Mouse (Mus musculus) heart, postnatal 0 days (tissue): Measurements from ENCODE around the gene Gm10518. TPM values are rescaled to one million over a fixed set of nuclear protein-coding genes. Genes with fewer than 3 reads are reported as not detected.

ENCODE experiments used
- ATAC-seq: fragments of 200-750 bp; cut with Nextera tagmentation; 2 replicates; pipeline ENCODE4 v1.8.0; 2017; ENCODE audit warnings: low read depth, moderate number of reproducible peaks, moderate library complexity; ENCODE audit not compliant: insufficient read depth
- DNase-seq: peaks from one replicate; pipeline ENCODE4 v3.0.0-alpha.2; 2016; ENCODE audit warnings: low spot score
- H3K27ac ChIP-seq: fragments of 300-500 bp; sonication (generic); 2 replicates; pipeline ENCODE4 v1.5.1; 2014; ENCODE audit warnings: low read depth, mild to moderate bottlenecking
- H3K27me3 ChIP-seq: fragments of 300-500 bp; sonication (generic); 2 replicates; pipeline ENCODE4 v1.6.1; 2014; ENCODE audit warnings: low read length, mixed read lengths; ENCODE audit not compliant: control insufficient read depth, insufficient read depth
- H3K36me3 ChIP-seq: fragments of 300-500 bp; sonication (generic); replicated peaks from 2 replicates; pipeline ENCODE4 v1.6.1; 2014; ENCODE audit warnings: low read length, mixed read lengths; ENCODE audit not compliant: control insufficient read depth, insufficient read depth
- H3K4me1 ChIP-seq: fragments of 300-500 bp; sonication (generic); 2 replicates; pipeline ENCODE4 v1.6.1; 2014; ENCODE audit warnings: antibody characterized with exemption; ENCODE audit not compliant: control insufficient read depth, insufficient read depth
- H3K4me2 ChIP-seq: fragments of 300-500 bp; sonication (generic); 2 replicates; pipeline ENCODE4 v1.6.1; 2014; ENCODE audit warnings: low read depth, mild to moderate bottlenecking, low read length, moderate library complexity
- H3K4me3 ChIP-seq: fragments of 300-500 bp; sonication (generic); 2 replicates; pipeline ENCODE4 v1.5.1; 2014; ENCODE audit warnings: low read depth, low read length
- H3K9ac ChIP-seq: fragments of 300-500 bp; sonication (generic); replicated peaks from 2 replicates; pipeline ENCODE4 v1.6.1; 2014; ENCODE audit warnings: low read depth, low read length, mixed read lengths
- H3K9me3 ChIP-seq: fragments of 300-500 bp; sonication (generic); replicated peaks from 2 replicates; pipeline ENCODE4 v1.6.1; 2016; ENCODE audit warnings: low read length; ENCODE audit not compliant: control insufficient read depth
- CTCF ChIP-seq: IDR thresholded peaks from 2 replicates; pipeline ENCODE4 v1.5.1; 2016; ENCODE audit warnings: antibody characterized with exemption, control low read depth, low read depth
- EP300 ChIP-seq: IDR thresholded peaks from 2 replicates; pipeline ENCODE4 v1.6.1; 2016; ENCODE audit warnings: antibody characterized with exemption, low read depth
- WGBS: fragments of 180-500 bp; shearing (Covaris S2); extraction: QIAGEN DNeasy Blood & Tissue Kit; methylation state at CpG from one replicate; pipeline ENCODE4 v1.1.7; 2014; 5-methylcytosine and 5-hydroxymethylcytosine counted together
- polyA plus RNA-seq: library from polyadenylated mRNA; unstranded; fragments of >200 nt; fragmentation: Nextera tagmentation; extraction: Ambion mirVana; gene quantifications from 2 replicates; pipeline ENCODE4 v1.2.1, GENCODE M21; 2015
- total RNA-seq: library from RNA; depleted of rRNA; stranded (reverse); fragments of >200 nt; gene quantifications from 2 replicates; pipeline ENCODE4 v1.2.3, GENCODE M21; 2014; ENCODE audit warnings: low replicate concordance

Gene Gm10518
- total and polyA plus RNA-seq, 2 experiments from 2014 or later = 0.14 TPM; not detected in 1

- no peak overlapping the region for H3K27ac ChIP-seq
- TF ChIP-seq CTCF (no peak), EP300 (no peak)
- no peaks in the 10 kb centered on the region for H3K27me3 ChIP-seq
- no peaks in the 10 kb centered on the region for H3K36me3 ChIP-seq
- 89% methylated on average over 1 of the region's 1 CpGs for WGBS
- ATAC-seq (no peak), DNase-seq (no peak)
- H3K9ac ChIP-seq = no peak overlapping the region
- H3K9me3 ChIP-seq = 0 out of 2 replicates have a peak, but pooled peaks cover 9% of the 10 kb centered on the region
- no peak overlapping the region for H3K4me3 ChIP-seq
- no peaks in the 10 kb centered on the region for H3K4me1 ChIP-seq
- H3K4me2 ChIP-seq = no peak overlapping the region
Observed at GRCm38 (mm10) chr1:179835753-179836425, 32.7 kb downstream of the Gm10518 start.

- Histone ChIP-seq H3K9ac (no peak overlapping the region), H3K4me2 (no peak overlapping the region), H3K4me1 (no peaks in the 10 kb centered on the region), H3K27ac (no peak overlapping the region), H3K36me3 (no peaks in the 10 kb centered on the region), H3K9me3 (0 out of 2 replicates have a peak, but pooled peaks cover 9% of the 10 kb centered on the region), H3K27me3 (no peaks in the 10 kb centered on the region), H3K4me3 (no peak overlapping the region)
- WGBS = 76% methylated on average over 7 of the region's 7 CpGs
- ATAC-seq = no peak
- no peak for DNase-seq
- TF ChIP-seq CTCF = no peak
- TF ChIP-seq EP300 = no peak
Observed at GRCm38 (mm10) chr1:179836426-179837404, 33.5 kb downstream of the Gm10518 start.

- TF ChIP-seq CTCF (no peak), EP300 (no peak)
- 62% methylated on average over 7 of the region's 7 CpGs for WGBS
- no peak for DNase-seq
- ATAC-seq = no peak
- Histone ChIP-seq H3K27ac (no peak overlapping the region), H3K4me1 (0 out of 2 replicates have a peak, but pooled peaks cover 11% of the 10 kb centered on the region), H3K4me3 (no peak overlapping the region), H3K27me3 (no peaks in the 10 kb centered on the region), H3K4me2 (no peak overlapping the region), H3K9ac (no peak overlapping the region), H3K36me3 (no peaks in the 10 kb centered on the region), H3K9me3 (no peaks in the 10 kb centered on the region)
Observed at GRCm38 (mm10) chr1:179842568-179842967, 39.4 kb downstream of the Gm10518 start.

GRCm38 (mm10) chr1:179843981-179844380, 40.8 kb downstream of the Gm10518 start:
- DNase-seq (peak; percentile 22), ATAC-seq (no peak)
- Histone ChIP-seq H3K4me3 (no peak overlapping the region), H3K9me3 (no peaks in the 10 kb centered on the region), H3K36me3 (no peaks in the 10 kb centered on the region), H3K27me3 (no peaks in the 10 kb centered on the region), H3K27ac (no peak overlapping the region), H3K4me2 (no peak overlapping the region), H3K4me1 (peaks cover 14% of the 10 kb centered on the region; the same call in 1 of the 2 replicates), H3K9ac (no peak overlapping the region)
- WGBS = 8% methylated on average over 3 of the region's 3 CpGs
- TF ChIP-seq EP300 = no peak
- no peak for TF ChIP-seq CTCF

GRCm38 (mm10) chr1:179844894-179845293, 41.7 kb downstream of the Gm10518 start:
- TF ChIP-seq EP300 (no peak), CTCF (peak; percentile 68)
- peaks cover 14% of the 10 kb centered on the region; the same call in 1 of the 2 replicates for H3K4me1 ChIP-seq
- no peaks in the 10 kb centered on the region for H3K9me3 ChIP-seq
- DNase-seq (peak; percentile 46), ATAC-seq (peak; percentile 50)
- H3K4me2 ChIP-seq = no peak overlapping the region
- no peaks in the 10 kb centered on the region for H3K27me3 ChIP-seq
- H3K9ac ChIP-seq = no peak overlapping the region
- 20% methylated on average over 5 of the region's 5 CpGs for WGBS
- H3K4me3 ChIP-seq = no peak overlapping the region
- no peaks in the 10 kb centered on the region for H3K36me3 ChIP-seq
- no peak overlapping the region for H3K27ac ChIP-seq
